Comparison of ENCODE assay signal across 9 mouse cellular contexts in the genomic region with DNA sequence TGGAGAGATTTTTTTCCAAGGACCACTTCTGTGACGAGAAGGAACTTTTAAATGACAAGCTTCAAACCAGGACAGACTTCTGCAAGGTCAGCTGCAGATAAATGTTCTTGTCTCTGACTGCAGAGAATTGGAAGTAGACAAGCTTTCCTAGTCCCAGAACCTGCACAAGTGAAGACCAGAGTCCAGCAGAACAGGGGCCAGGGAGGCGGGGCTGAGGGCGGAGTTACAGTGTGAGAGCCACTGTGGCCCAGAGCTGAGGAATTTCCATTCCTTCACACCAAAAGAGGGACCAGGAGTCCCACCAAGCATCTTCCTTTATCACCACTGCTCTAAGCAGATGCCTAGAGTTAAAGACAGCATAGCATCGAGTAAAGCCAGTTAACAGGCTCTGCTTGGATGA.
DNase-seq lines count a peak whose midpoint lies in the region; ATAC-seq and TF ChIP-seq lines count a peak whose summit lies in the region.
"Had no signal": no experiment of that assay in that cellular context is flagged by ENCODE, and none has a peak within 500 bp of the region (broad histone marks: within the 10 kb centered on the region; RNA-seq: fewer than 3 reads in every experiment).

No protein-coding gene starts in this region.

- no peaks in the 10 kb centered on the region for H3K36me3 ChIP-seq in intestine, embryonic 14.5 days (ENCODE audit: control insufficient read depth, insufficient read depth, low read length)
- peaks cover 7% of the 10 kb centered on the region; the same call in 1 of the 2 replicates for H3K36me3 ChIP-seq in intestine, postnatal 0 days (ENCODE audit: control insufficient read depth, insufficient read depth)
- H3K36me3 ChIP-seq: lung, embryonic 15.5 days had no signal

- no peak for DNase-seq in intestine, embryonic 14.5 days (ENCODE audit: low spot score)
- DNase-seq in gastrocnemius, adult 2 months, result peak; percentile 77
- DNase-seq in heart, postnatal 36 days, result peak; percentile 26 to 58
- DNase-seq in kidney, postnatal 36 days, result peak; percentile 81 to 91
- DNase-seq in left cerebral cortex, postnatal 14 days (ENCODE audit: low spot score in 2 of 2), result no peak
- no peak for DNase-seq in layer of hippocampus, postnatal 25 days (ENCODE audit: extremely low spot score in 1 of 2, low spot score in 1 of 2)
- DNase-seq: thymus, postnatal 14 days had no signal

- intact Hi-C loops in gastrocnemius, adult 2 months (cut with DNase I), result no loop called here
- intact Hi-C loops in heart, postnatal 36 days (cut with DNase I), result no loop called here
- intact Hi-C loops in left cerebral cortex, postnatal 14 days (cut with DNase I), result no loop called here

- H3K9ac ChIP-seq in intestine, embryonic 14.5 days (ENCODE audit: low read length), result no peak overlapping the region
- H3K9ac ChIP-seq in intestine, postnatal 0 days (ENCODE audit: low read depth, low read length), result no peak overlapping the region
- H3K9ac ChIP-seq: lung, embryonic 15.5 days had no signal

- H3K9me3 ChIP-seq in intestine, embryonic 14.5 days (ENCODE audit: control insufficient read depth, low read length), result no peaks in the 10 kb centered on the region
- H3K9me3 ChIP-seq in intestine, postnatal 0 days (ENCODE audit: control insufficient read depth), result no peaks in the 10 kb centered on the region
- H3K9me3 ChIP-seq: lung, embryonic 15.5 days had no signal

- H3K4me3 ChIP-seq in intestine, embryonic 14.5 days (ENCODE audit: low read depth, low read length), result no peak overlapping the region
- no peak overlapping the region for H3K4me3 ChIP-seq in intestine, postnatal 0 days (ENCODE audit: low read depth, low read length)
- H3K4me3 ChIP-seq in gastrocnemius, adult 2 months, result no peak overlapping the region
- H3K4me3 ChIP-seq: lung, embryonic 15.5 days had no signal

- WGBS in intestine, embryonic 14.5 days, result 53% methylated on average over 4 of the region's 4 CpGs
- 47% methylated on average over 4 of the region's 4 CpGs for WGBS in intestine, postnatal 0 days

- no peaks in the 10 kb centered on the region for H3K27me3 ChIP-seq in intestine, embryonic 14.5 days (replicated peaks; ENCODE audit: control insufficient read depth, insufficient read depth, low read length)
- no peaks in the 10 kb centered on the region for H3K27me3 ChIP-seq in intestine, postnatal 0 days (replicated peaks; ENCODE audit: control insufficient read depth, insufficient read depth, low read length)
- H3K27me3 ChIP-seq: lung, embryonic 15.5 days had no signal

- peaks cover 6% of the 10 kb centered on the region for H3K4me1 ChIP-seq in intestine, embryonic 14.5 days (replicated peaks; ENCODE audit: control insufficient read depth, insufficient read depth, low read length)
- H3K4me1 ChIP-seq in intestine, postnatal 0 days (replicated peaks; ENCODE audit: control insufficient read depth, insufficient read depth, low read length), result no peaks in the 10 kb centered on the region
- H3K4me1 ChIP-seq: lung, embryonic 15.5 days had no signal

- peak; percentile 53; the same call in 1 of the 2 replicates for ATAC-seq in intestine, embryonic 14.5 days (replicated peaks; ENCODE audit: low FRiP score, low TSS enrichment, low read depth)
- ATAC-seq in intestine, postnatal 0 days, result no peak

- no peak overlapping the region for H3K4me2 ChIP-seq in intestine, embryonic 14.5 days (ENCODE audit: low read length)
- no peak overlapping the region for H3K4me2 ChIP-seq in intestine, postnatal 0 days (replicated peaks; ENCODE audit: low read depth)
- H3K4me2 ChIP-seq: lung, embryonic 15.5 days had no signal

- H3K27ac ChIP-seq in intestine, embryonic 14.5 days (ENCODE audit: low read depth), result no peak overlapping the region
- H3K27ac ChIP-seq in intestine, postnatal 0 days (ENCODE audit: low read depth, low read length), result no peak overlapping the region
- peak overlapping the region; percentile 13; the same call in 1 of the 2 replicates for H3K27ac ChIP-seq in gastrocnemius, adult 2 months
- H3K27ac ChIP-seq: lung, embryonic 15.5 days had no signal

- TF ChIP-seq CTCF in intestine, postnatal 0 days (IDR thresholded peaks at IDR 0.05; ENCODE audit: low read depth), result no peak
- TF ChIP-seq CTCF in gastrocnemius, adult 2 months (IDR thresholded peaks at IDR 0.05), result no peak

Comparison
In these comparisons a context has a peak if more than half of its experiments do, and no peak if none do; other contexts are left out.
1. DNase-seq: peak in gastrocnemius, adult 2 months (single experiment), heart, postnatal 36 days (2 of 2) and kidney, postnatal 36 days (2 of 2); none in intestine, embryonic 14.5 days (single experiment), left cerebral cortex, postnatal 14 days (0 of 2) and layer of hippocampus, postnatal 25 days (0 of 2).